Mouse (Mus musculus): ENCODE results near the gene Snu13.

DNA sequence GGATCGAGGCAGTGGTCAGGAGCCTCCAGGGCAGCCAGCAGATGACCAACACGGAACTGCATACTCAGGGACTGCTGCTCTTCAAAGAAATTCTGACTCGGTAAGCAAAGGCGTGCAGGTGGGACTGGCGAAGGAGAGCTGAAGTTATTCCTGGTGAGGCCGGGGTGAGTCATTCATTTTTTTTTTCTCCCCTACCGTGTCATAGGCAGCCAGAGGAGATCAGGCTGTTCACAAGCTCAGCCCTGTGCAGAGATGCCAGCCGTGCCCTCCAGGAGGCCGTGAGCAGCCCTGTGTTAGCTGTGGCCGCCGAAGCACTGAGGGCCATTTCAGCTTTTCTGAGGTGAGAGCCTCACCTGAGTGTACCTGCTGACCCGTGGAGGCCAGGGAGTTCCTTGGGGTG lies 38.7 kb upstream of the Snu13 start:
- no peak for TF ChIP-seq CTCF (IDR thresholded peaks at IDR 0.05; ENCODE audit: borderline replicate concordance, control insufficient read depth, extremely low read depth, insufficient read depth, low read length, poor library complexity)
- no peak for TF ChIP-seq POLR2A (IDR thresholded peaks at IDR 0.05; ENCODE audit: control insufficient read depth, extremely low read depth, insufficient read depth, low read length, poor library complexity)
